Mouse (Mus musculus): ENCODE measurements around the gene Szrd1. TPM values are rescaled to one million over a fixed set of nuclear protein-coding genes. Genes with fewer than 3 reads are reported as not detected.

Szrd1 gene
- total and polyA plus RNA-seq, 2 experiments from 2014 or later = 17.2 to 60.5 TPM

- Histone ChIP-seq H3K27ac (ENCODE audit: low read depth, low read length) (no peak overlapping the region), H3K27me3 (ENCODE audit: insufficient read depth, low read length) (no peaks in the 10 kb centered on the region), H3K36me3 (ENCODE audit: insufficient read depth) (peaks cover 82% of the 10 kb centered on the region), H3K9me3 (ENCODE audit: low read length) (no peaks in the 10 kb centered on the region), H3K4me3 (ENCODE audit: low read depth, low read length) (no peak overlapping the region), H3K4me2 (ENCODE audit: low read depth) (no peak overlapping the region), H3K9ac (no peak overlapping the region), H3K4me1 (ENCODE audit: insufficient read depth) (no peaks in the 10 kb centered on the region)
- 56% methylated on average over 4 of the region's 4 CpGs for WGBS
- ATAC-seq (no peak), DNase-seq (peak; percentile 72)
- TF ChIP-seq CTCF (IDR thresholded peaks at IDR 0.05; ENCODE audit: low read depth) = peak; percentile 91
Measured at GRCm38 (mm10) chr4:141069731-141070130, 69.8 kb downstream of the Szrd1 start.

GRCm38 (mm10) chr4:141068655-141069054, 70.9 kb downstream of the Szrd1 start:
- H3K4me3 ChIP-seq (ENCODE audit: low read depth, low read length) = no peak overlapping the region
- no peak overlapping the region for H3K27ac ChIP-seq (ENCODE audit: low read depth, low read length)
- H3K4me2 ChIP-seq (ENCODE audit: low read depth) = no peak overlapping the region
- no peak for TF ChIP-seq CTCF (IDR thresholded peaks at IDR 0.05; ENCODE audit: low read depth)
- H3K9ac ChIP-seq = no peak overlapping the region
- 95% methylated on average over 8 of the region's 8 CpGs for WGBS
- no peaks in the 10 kb centered on the region for H3K4me1 ChIP-seq (ENCODE audit: insufficient read depth)
- ATAC-seq (no peak), DNase-seq (no peak)
- peaks cover 78% of the 10 kb centered on the region for H3K36me3 ChIP-seq (ENCODE audit: insufficient read depth)
- H3K9me3 ChIP-seq (ENCODE audit: low read length) = no peaks in the 10 kb centered on the region
- H3K27me3 ChIP-seq (ENCODE audit: insufficient read depth, low read length) = no peaks in the 10 kb centered on the region

GRCm38 (mm10) chr4:141067516-141068046, 72.0 kb downstream of the Szrd1 start:
- Histone ChIP-seq H3K36me3 (ENCODE audit: insufficient read depth) (peaks cover 68% of the 10 kb centered on the region), H3K27ac (ENCODE audit: low read depth, low read length) (no peak overlapping the region)
- 79% methylated on average over 9 of the region's 9 CpGs for WGBS

GRCm38 (mm10) chr4:141066709-141067515, 72.7 kb downstream of the Szrd1 start:
- H3K27ac ChIP-seq (ENCODE audit: low read depth, low read length) = no peak overlapping the region
- no peak for TF ChIP-seq CTCF (IDR thresholded peaks at IDR 0.05; ENCODE audit: low read depth)

More at GRCm38 (mm10) chr4:141067516-141068046, 72.0 kb downstream of the Szrd1 start:
- Histone ChIP-seq H3K9me3 (ENCODE audit: low read length) (no peaks in the 10 kb centered on the region), H3K4me2 (ENCODE audit: low read depth) (no peak overlapping the region), H3K4me1 (ENCODE audit: insufficient read depth) (no peaks in the 10 kb centered on the region), H3K27me3 (ENCODE audit: insufficient read depth, low read length) (no peaks in the 10 kb centered on the region), H3K4me3 (ENCODE audit: low read depth, low read length) (no peak overlapping the region), H3K9ac (no peak overlapping the region)
- DNase-seq (no peak), ATAC-seq (no peak)
- no peak for TF ChIP-seq CTCF (IDR thresholded peaks at IDR 0.05; ENCODE audit: low read depth)

GRCm38 (mm10) chr4:141065123-141065522, 74.5 kb downstream of the Szrd1 start:
- no peaks in the 10 kb centered on the region for H3K4me1 ChIP-seq (ENCODE audit: insufficient read depth)
- 3% methylated on average over 8 of the region's 8 CpGs for WGBS
- peak overlapping the region; percentile 35; the same call in 1 of the 2 replicates for H3K27ac ChIP-seq (ENCODE audit: low read depth, low read length)
- no peaks in the 10 kb centered on the region for H3K27me3 ChIP-seq (ENCODE audit: insufficient read depth, low read length)
- TF ChIP-seq CTCF (IDR thresholded peaks at IDR 0.05; ENCODE audit: low read depth) = peak; percentile 99
- H3K4me3 ChIP-seq (ENCODE audit: low read depth, low read length) = no peak overlapping the region
- H3K9ac ChIP-seq = no peak overlapping the region
- H3K36me3 ChIP-seq (ENCODE audit: insufficient read depth) = peaks cover 45% of the 10 kb centered on the region
- no peaks in the 10 kb centered on the region for H3K9me3 ChIP-seq (ENCODE audit: low read length)
- ATAC-seq = peak; percentile 68
- peak; percentile 93 for DNase-seq
- no peak overlapping the region for H3K4me2 ChIP-seq (ENCODE audit: low read depth)

More at GRCm38 (mm10) chr4:141066709-141067515, 72.7 kb downstream of the Szrd1 start:
- peaks cover 62% of the 10 kb centered on the region for H3K36me3 ChIP-seq (ENCODE audit: insufficient read depth)
- WGBS = 58% methylated on average over 12 of the region's 12 CpGs
- H3K4me1 ChIP-seq (ENCODE audit: insufficient read depth) = no peaks in the 10 kb centered on the region
- no peak overlapping the region for H3K9ac ChIP-seq
- no peak overlapping the region for H3K4me2 ChIP-seq (ENCODE audit: low read depth)
- DNase-seq = no peak
- ATAC-seq = no peak
- no peaks in the 10 kb centered on the region for H3K9me3 ChIP-seq (ENCODE audit: low read length)
- no peak overlapping the region for H3K4me3 ChIP-seq (ENCODE audit: low read depth, low read length)
- no peaks in the 10 kb centered on the region for H3K27me3 ChIP-seq (ENCODE audit: insufficient read depth, low read length)

- WGBS = 85% methylated on average over 4 of the region's 4 CpGs
- Histone ChIP-seq H3K36me3 (ENCODE audit: insufficient read depth) (peaks cover 36% of the 10 kb centered on the region), H3K4me1 (ENCODE audit: insufficient read depth) (0 out of 2 replicates have a peak, but pooled peaks cover 5% of the 10 kb centered on the region), H3K9me3 (ENCODE audit: low read length) (no peaks in the 10 kb centered on the region), H3K27me3 (ENCODE audit: insufficient read depth, low read length) (no peaks in the 10 kb centered on the region), H3K9ac (no peak overlapping the region), H3K4me2 (ENCODE audit: low read depth) (no peak overlapping the region), H3K4me3 (ENCODE audit: low read depth, low read length) (no peak overlapping the region), H3K27ac (ENCODE audit: low read depth, low read length) (no peak overlapping the region)
- DNase-seq (no peak), ATAC-seq (no peak)
- no peak for TF ChIP-seq CTCF (IDR thresholded peaks at IDR 0.05; ENCODE audit: low read depth)
Measured at GRCm38 (mm10) chr4:141064104-141064659, 75.4 kb downstream of the Szrd1 start.

Other genes with a start within 250 kb of the Szrd1 start
- 1.1 and 1.8 TPM in 2 replicates for gene Padi2, start 233.4 kb downstream of the Szrd1 start, total RNA-seq (2014; rRNA removed)
- gene Padi2, start 233.4 kb downstream of the Szrd1 start, polyA plus RNA-seq (2015; fragmentation: Nextera tagmentation; extraction: Ambion mirVana) = 1.2 and 1.3 TPM in 2 replicates
- 254 and 308 TPM in 2 replicates for gene Sdhb, start 178.6 kb downstream of the Szrd1 start, total RNA-seq (2014; rRNA removed)
- 564 and 623 TPM in 2 replicates for gene Sdhb, start 178.6 kb downstream of the Szrd1 start, polyA plus RNA-seq (2015; fragmentation: Nextera tagmentation; extraction: Ambion mirVana)
- 205 and 251 TPM in 2 replicates for gene Atp13a2, start 152.9 kb downstream of the Szrd1 start, total RNA-seq (2014; rRNA removed)
- gene Atp13a2, start 152.9 kb downstream of the Szrd1 start, polyA plus RNA-seq (2015; fragmentation: Nextera tagmentation; extraction: Ambion mirVana) = 119 and 141 TPM in 2 replicates
- 22.2 and 25.1 TPM in 2 replicates for gene Mfap2, start 129.4 kb downstream of the Szrd1 start, total RNA-seq (2014; rRNA removed)
- gene Mfap2, start 129.4 kb downstream of the Szrd1 start, polyA plus RNA-seq (2015; fragmentation: Nextera tagmentation; extraction: Ambion mirVana) = 124 and 148 TPM in 2 replicates
- gene Crocc, start 79.2 kb downstream of the Szrd1 start, total RNA-seq (2014; rRNA removed) = 29.9 and 43.0 TPM in 2 replicates
- 3.5 and 3.8 TPM in 2 replicates for gene Crocc, start 79.2 kb downstream of the Szrd1 start, polyA plus RNA-seq (2015; fragmentation: Nextera tagmentation; extraction: Ambion mirVana)
- 49.6 and 51.1 TPM in 2 replicates for gene Necap2, start 61.4 kb downstream of the Szrd1 start, total RNA-seq (2014; rRNA removed)
- gene Necap2, start 61.4 kb downstream of the Szrd1 start, polyA plus RNA-seq (2015; fragmentation: Nextera tagmentation; extraction: Ambion mirVana) = 38.9 and 43.0 TPM in 2 replicates
- 0.08 and 0.67 TPM in 2 replicates for gene Spata21, start 51.4 kb downstream of the Szrd1 start, total RNA-seq (2014; rRNA removed)
- 0.31 and 0.68 TPM in 2 replicates for gene Spata21, start 51.4 kb downstream of the Szrd1 start, polyA plus RNA-seq (2015; fragmentation: Nextera tagmentation; extraction: Ambion mirVana)
- gene Fbxo42, start 8.1 kb upstream of the Szrd1 start, total RNA-seq (2014; rRNA removed) = 12.4 and 18.0 TPM in 2 replicates
- gene Fbxo42, start 8.1 kb upstream of the Szrd1 start, polyA plus RNA-seq (2015; fragmentation: Nextera tagmentation; extraction: Ambion mirVana) = 9.9 and 13.1 TPM in 2 replicates
- 4.5 and 6.9 TPM in 2 replicates for gene Rsg1, start 74.2 kb upstream of the Szrd1 start, total RNA-seq (2014; rRNA removed)
- 3.7 and 5.2 TPM in 2 replicates for gene Rsg1, start 74.2 kb upstream of the Szrd1 start, polyA plus RNA-seq (2015; fragmentation: Nextera tagmentation; extraction: Ambion mirVana)
- gene Arhgef19, start 99.7 kb upstream of the Szrd1 start, total RNA-seq (2014; rRNA removed) = 0.95 and 1.6 TPM in 2 replicates
- 0.52 and 0.90 TPM in 2 replicates for gene Arhgef19, start 99.7 kb upstream of the Szrd1 start, polyA plus RNA-seq (2015; fragmentation: Nextera tagmentation; extraction: Ambion mirVana)
- gene Epha2, start 161.5 kb upstream of the Szrd1 start, total RNA-seq (2014; rRNA removed) = 1.2 and 1.4 TPM in 2 replicates
- 0.33 and 0.39 TPM in 2 replicates for gene Epha2, start 161.5 kb upstream of the Szrd1 start, polyA plus RNA-seq (2015; fragmentation: Nextera tagmentation; extraction: Ambion mirVana)
- gene Fam131c, start 228.4 kb upstream of the Szrd1 start, total RNA-seq (2014; rRNA removed) = 48.8 and 50.4 TPM in 2 replicates
- gene Fam131c, start 228.4 kb upstream of the Szrd1 start, polyA plus RNA-seq (2015; fragmentation: Nextera tagmentation; extraction: Ambion mirVana) = 28.9 and 37.0 TPM in 2 replicates